Mouse (Mus musculus) lung, adult 2 months (tissue): ENCODE data around the gene Osgin1. TPM values are rescaled to one million over a fixed set of nuclear protein-coding genes. Genes with fewer than 3 reads are reported as not detected.

Experiments used
- DNase-seq: peaks from one replicate; pipeline ENCODE4 v3.0.0; 2022
- H3K4me1 ChIP-seq: fragments of 200-500 bp; 2 replicates; pipeline ENCODE4 v1.6.1; 2011; ENCODE audit warnings: low read length; ENCODE audit not compliant: control insufficient read depth, insufficient read depth
- H3K4me3 ChIP-seq: fragments of 200-500 bp; replicated peaks from 2 replicates; pipeline ENCODE3; 2011; ENCODE audit warnings: low read depth, mild to moderate bottlenecking, control low read depth, low read length; ENCODE audit errors: extremely low read depth
- CTCF ChIP-seq: fragments of 200-500 bp; IDR thresholded peaks from 2 replicates; pipeline ENCODE4 v1.5.1; 2011; ENCODE audit warnings: mild to moderate bottlenecking, low read length, control low read depth; ENCODE audit not compliant: insufficient read depth
- POLR2A ChIP-seq: fragments of 200-500 bp; IDR thresholded peaks from 2 replicates; pipeline ENCODE4 v1.6.1; 2011; ENCODE audit warnings: low read depth, mild to moderate bottlenecking, control low read depth, low read length, borderline replicate concordance; ENCODE audit errors: extremely low read depth
- WGBS: fragments of 180-500 bp; shearing (Covaris S2); methylation state at CpG from one replicate; pipeline ENCODE4 v1.1.7; 2018; 5-methylcytosine and 5-hydroxymethylcytosine counted together
- polyA plus RNA-seq: library from polyadenylated mRNA; depleted of rRNA; stranded (reverse); fragments of >200 nt; gene quantifications from 2 replicates; pipeline ENCODE4 v1.2.3, GENCODE M21; 2012

The Osgin1 gene
- polyA plus RNA-seq, 1 experiment, result 48.8 TPM

DNA sequence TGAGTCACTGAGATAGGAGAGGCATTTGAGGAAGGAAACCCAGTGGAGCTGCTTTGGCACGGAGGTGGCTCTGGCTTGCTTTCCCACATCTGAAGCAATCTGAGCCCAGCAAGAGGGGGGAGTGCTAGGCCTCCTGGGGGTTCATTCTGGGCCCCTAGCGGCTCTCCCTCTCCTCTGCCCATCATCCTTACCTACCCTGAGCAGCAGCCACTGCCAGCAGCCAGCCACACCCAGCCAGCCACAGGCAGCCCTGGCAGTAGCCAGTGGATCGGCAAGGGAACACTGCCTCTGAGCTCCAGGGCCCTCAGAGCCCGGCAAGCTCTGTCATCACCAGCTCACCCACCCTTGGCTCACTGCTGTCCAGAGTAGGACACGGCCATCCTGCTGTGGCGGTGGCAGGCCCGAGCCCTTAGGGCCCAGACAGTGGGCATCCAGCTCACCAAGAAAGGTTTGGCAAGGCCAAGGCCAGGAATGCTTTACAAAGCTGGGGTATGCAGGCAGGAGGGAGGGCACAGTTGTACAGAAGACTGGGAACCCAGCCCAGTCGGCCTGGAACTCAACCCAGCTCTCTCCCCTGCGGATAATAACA, 11.7 kb upstream of the Osgin1 start:
- no peak overlapping the region for H3K4me3 ChIP-seq
- H3K4me1 ChIP-seq, result peaks cover 22% of the 10 kb centered on the region; the same call in 1 of the 2 replicates
- peak; percentile 47 for DNase-seq
- 38% methylated on average over 9 of the region's 9 CpGs for WGBS
- no peak for TF ChIP-seq CTCF
- no peak for TF ChIP-seq POLR2A

DNA sequence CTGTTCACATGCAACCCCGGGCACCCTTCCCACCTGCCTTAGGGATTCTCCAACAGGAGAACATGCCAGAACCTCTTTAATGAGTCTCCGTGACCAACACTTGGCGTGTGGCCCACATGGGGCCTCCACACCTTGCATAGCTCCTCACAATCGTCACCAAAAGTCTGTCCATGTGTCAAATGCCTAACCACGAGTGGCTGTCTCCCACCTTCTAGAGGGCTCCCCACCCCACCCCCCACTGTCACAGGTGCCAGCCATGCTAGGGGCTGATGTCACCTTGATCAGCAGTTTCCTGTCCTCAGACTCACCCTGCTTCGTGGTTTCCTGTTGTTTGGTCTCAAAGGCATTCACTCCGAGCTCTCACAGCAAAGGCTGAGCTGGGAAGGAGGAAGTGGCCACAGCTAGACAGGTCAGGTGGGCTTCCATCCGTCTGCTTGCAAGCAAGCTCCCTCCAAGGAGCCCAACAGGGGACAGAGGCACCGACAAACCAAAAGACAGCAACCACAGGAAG, 10.2 kb upstream of the Osgin1 start:
- DNase-seq, result peak; percentile 42
- TF ChIP-seq CTCF (no peak), POLR2A (no peak)

DNA sequence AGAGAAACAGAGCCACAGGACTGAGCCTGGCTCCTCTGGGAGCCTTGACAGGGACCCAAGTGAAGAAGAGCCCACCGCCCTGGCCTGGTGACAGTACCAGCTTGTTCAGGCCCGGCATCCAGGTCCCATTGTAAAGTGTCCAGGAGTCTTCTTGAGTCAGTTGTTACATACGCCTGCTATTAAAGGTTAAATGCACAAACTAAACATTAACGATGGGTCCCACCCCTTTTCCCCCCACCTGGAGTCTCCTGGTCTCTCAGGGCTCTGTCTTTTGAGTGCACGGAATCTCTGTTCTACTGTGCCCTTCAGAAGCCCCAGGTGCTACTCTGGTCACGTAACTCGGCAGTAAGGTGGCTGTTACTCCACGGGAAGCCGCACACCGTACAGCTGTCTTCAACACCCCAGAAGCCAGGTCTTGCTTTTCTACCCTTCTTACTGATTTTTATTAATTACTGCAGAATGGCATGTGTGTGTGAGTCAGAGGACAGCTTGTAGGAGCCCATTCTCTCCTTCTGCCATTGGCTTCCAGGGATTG, 9.7 kb upstream of the Osgin1 start:
- 70% methylated on average over 10 of the region's 10 CpGs for WGBS
- Histone ChIP-seq H3K4me1 (peaks cover 37% of the 10 kb centered on the region), H3K4me3 (no peak overlapping the region)
- DNase-seq, result no peak
- TF ChIP-seq POLR2A, result no peak
- no peak for TF ChIP-seq CTCF

More for the DNA sequence above, 10.2 kb upstream of the Osgin1 start:
- H3K4me3 ChIP-seq, result no peak overlapping the region
- WGBS, result 29% methylated on average over 9 of the region's 9 CpGs
- H3K4me1 ChIP-seq, result peaks cover 31% of the 10 kb centered on the region; the same call in 1 of the 2 replicates

DNA sequence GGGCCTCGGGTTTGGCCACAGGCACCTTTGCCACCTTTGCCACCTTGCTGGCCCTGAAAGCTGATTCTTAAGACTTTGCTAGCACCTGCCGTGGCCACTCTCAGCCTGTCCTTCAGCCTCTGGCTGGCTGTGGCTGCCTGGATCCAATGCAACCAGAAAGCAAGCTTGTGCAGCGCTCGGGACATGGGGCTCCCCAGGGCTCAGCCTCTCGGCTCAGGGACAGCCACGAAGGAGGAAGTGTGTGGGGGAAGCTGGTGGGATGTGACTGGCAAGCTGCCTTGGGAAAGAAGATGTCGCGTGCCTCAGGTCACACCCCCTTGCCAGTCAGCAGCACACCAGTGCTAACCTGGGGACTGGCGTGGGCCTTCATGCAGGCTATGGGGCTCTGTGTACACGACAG, 9.2 kb upstream of the Osgin1 start:
- no peak for DNase-seq
- no peak for TF ChIP-seq POLR2A
- no peak for TF ChIP-seq CTCF
- Histone ChIP-seq H3K4me1 (peaks cover 38% of the 10 kb centered on the region), H3K4me3 (no peak overlapping the region)
- 52% methylated on average over 10 of the region's 10 CpGs for WGBS

DNA sequence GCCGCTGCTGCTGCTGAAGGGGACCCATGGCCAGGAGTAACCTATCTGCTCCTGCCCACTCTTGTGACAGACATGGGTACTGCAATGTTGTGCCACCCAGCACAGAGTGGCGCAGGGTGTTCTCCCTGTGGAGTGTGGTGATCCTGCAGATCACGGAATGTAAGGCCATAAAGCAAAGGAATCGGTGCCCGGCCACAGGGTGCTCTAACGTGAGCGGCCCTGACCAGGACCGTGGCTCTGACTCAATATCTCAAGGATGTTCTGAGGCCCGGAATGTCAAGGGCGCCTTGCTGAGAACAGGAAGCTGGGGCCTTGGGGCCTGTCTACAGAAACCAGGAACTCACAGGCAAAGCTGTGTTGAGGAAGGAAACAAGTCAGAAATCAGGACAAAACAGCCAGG, 8.4 kb upstream of the Osgin1 start:
- peaks cover 38% of the 10 kb centered on the region for H3K4me1 ChIP-seq
- no peak overlapping the region for H3K4me3 ChIP-seq
- TF ChIP-seq POLR2A, result no peak
- TF ChIP-seq CTCF, result 0 out of 2 replicates have a peak, but pooled peaks have one; percentile 31
- WGBS, result 31% methylated on average over 10 of the region's 10 CpGs
- peak; percentile 47 for DNase-seq

DNA sequence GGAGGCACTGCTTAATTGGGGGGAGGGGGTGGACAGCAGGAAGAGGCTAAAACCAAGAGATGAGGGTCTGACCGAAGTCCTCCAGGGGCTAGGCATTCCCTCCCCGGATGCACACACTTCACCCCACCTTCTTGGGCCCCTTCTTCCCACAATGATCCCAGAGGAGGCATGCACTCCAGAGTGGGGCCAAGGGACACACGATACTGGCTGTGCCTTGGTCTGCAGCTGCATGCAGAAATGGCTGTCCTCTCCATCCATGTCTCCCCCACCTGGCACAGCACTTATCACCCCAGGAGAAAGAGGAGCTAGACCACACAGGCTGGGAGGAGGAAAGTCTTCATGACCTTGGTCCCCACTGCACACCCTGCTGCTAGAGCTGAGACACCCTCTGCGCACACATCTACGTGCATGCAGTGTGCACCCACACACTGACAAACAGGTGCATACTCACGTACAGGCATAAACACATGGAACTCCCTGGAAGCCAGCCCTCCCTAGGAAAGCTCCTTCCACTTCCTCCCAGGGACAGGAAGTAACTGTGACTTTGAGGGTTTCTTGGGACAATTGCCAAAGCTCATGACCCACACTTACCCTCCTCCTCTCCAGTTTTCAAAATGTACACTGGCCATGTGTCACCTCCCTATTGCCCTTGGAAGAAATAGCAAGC, 7.7 kb upstream of the Osgin1 start:
- DNase-seq, result no peak
- H3K4me3 ChIP-seq, result no peak overlapping the region
- TF ChIP-seq POLR2A (no peak), CTCF (no peak)
- peaks cover 38% of the 10 kb centered on the region for H3K4me1 ChIP-seq
- WGBS, result 62% methylated on average over 6 of the region's 6 CpGs

DNA sequence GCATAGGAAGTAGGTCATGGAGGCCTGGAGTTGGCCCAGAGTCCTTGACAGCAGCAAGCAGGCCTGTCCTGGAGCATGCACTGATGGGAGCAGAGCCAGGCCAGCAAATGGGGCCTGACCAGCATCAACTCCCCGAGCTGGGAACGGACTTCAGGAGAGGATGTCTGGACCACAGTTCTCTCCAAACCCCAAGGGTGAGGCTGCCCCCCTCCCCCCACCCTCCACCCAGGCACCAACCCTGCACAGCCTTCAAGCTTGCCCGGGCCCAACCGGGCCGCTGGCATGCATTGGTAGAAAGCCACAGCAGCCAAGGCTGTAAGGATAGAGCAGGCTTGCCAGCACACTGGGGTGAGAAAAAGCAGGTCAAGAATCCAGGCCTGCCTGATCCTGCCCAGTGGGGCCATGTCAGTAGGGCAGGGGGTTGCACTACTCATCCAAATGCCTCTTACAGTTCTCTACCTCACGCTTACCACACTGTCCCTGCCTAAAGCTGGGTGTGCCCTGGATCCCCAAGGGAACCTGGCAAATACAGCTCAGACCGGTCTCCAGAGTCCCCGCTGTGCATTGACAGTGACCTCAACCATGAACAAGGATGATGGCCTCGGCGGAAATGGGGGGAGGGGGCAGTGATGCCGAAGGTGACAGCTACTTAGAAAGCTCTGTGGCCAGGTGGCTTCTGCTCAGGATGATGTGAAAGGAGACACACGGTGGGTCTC, 6.1 kb upstream of the Osgin1 start:
- H3K4me3 ChIP-seq, result no peak overlapping the region
- DNase-seq, result no peak
- 66% methylated on average over 12 of the region's 12 CpGs for WGBS

DNA sequence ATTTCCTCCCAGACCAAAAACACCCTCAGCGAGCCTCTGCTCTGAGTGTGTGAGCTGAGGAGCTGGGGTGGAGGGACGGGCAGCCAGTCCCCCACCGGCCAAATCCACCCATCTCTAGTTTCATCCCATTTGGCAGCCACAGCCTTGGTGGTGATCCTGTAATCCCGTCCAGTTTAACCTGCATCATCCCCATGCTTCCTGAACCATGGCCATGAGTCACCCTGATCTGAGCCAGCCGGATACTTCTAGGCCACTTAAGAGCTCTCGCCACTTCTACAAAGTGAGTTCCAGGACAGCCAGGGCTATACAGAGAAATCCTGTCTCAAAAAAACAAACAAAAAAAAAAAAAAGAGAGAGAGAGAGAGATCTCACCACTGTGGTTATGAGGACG, 5.6 kb upstream of the Osgin1 start:
- no peak for TF ChIP-seq CTCF
- no peak for TF ChIP-seq POLR2A
- 39% methylated on average over 7 of the region's 7 CpGs for WGBS
- Histone ChIP-seq H3K4me3 (no peak overlapping the region), H3K4me1 (peaks cover 34% of the 10 kb centered on the region)
- DNase-seq, result no peak

More for the DNA sequence above, 6.1 kb upstream of the Osgin1 start:
- H3K4me1 ChIP-seq, result peaks cover 34% of the 10 kb centered on the region
- no peak for TF ChIP-seq CTCF
- no peak for TF ChIP-seq POLR2A

DNA sequence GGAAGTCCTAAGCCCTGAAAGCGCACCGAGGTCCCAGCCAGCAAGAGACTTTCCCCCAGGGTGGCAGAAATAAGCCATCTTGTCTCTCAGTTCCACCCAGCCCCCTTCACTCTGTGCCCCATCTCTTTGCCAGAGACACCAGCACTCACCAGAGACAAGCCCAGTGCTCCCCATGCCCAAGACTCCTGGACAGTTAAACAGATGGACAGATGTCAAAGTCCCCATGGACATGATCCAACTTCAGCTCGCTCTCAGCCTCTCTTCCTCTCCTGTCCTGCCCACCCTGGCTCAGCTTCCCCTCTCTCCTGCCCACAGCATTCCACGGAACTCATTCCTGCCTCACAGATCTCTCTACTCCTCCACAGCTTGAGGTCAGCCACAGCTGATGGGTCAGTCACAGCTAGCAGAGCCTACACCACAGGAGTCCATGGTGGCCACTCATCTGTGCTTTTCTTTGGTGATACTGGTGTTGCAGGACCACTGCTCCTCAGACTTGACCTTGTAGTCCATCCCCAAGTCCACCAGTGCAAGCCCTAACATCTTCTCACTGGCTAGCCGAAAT, 5.1 kb upstream of the Osgin1 start:
- 43% methylated on average over 5 of the region's 5 CpGs for WGBS
- peaks cover 30% of the 10 kb centered on the region for H3K4me1 ChIP-seq
- no peak overlapping the region for H3K4me3 ChIP-seq
- no peak for TF ChIP-seq POLR2A
- DNase-seq, result no peak

DNA sequence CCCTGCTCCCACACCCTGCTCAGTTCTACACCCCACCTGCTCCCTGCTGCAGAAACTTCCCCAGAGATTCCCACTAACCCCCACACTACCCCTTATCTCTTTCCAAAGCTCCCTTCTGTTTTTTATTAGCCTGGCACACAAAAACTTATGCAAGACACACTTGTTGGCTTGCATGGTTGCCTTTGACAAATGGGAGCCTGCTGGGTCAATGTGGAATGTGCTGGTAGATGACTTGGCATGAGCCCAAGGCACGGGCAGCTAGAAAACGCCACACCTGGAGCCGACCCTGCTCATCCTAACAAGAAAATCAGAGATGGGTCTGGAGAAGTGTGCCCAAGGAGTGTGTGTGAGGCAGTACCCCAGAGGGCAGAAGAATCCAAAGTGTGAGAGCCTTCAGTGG, 4.4 kb upstream of the Osgin1 start:
- TF ChIP-seq POLR2A (no peak), CTCF (no peak)
- peak; percentile 39 for DNase-seq
- no peak overlapping the region for H3K4me3 ChIP-seq
- peaks cover 28% of the 10 kb centered on the region for H3K4me1 ChIP-seq
- WGBS, result 60% methylated on average over 3 of the region's 3 CpGs
